Mouse (Mus musculus): ENCODE data around the gene 4930558C23Rik.
"Not testable (repeated sequence)": the region's sequence is repeated elsewhere in the genome, so short reads cannot be mapped to it uniquely, and the experiment has no call there.

DNA sequence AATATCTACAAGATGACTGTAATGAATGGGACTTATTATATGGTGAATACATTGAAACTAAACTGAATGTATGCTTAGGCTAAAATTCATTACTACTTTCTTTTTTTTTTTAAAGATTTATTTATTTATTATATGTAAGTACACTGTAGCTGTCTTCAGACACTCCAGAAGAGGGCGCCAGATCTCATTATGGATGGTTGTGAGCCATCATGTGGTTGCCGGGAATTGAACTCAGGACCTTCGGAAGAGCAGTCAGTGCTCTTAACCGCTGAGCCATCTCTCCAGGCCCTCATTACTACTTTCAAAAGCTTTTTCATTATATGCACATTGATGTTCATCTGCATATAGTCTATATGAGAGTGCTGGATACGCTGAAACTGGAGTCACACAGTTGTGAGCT lies 54.3 kb downstream of the 4930558C23Rik start:
- not testable (repeated sequence) for TF ChIP-seq CTCF, POLR2A (IDR thresholded peaks at IDR 0.05; ENCODE audit: extremely low read depth, insufficient read depth, low read length)

Data from cortical plate, adult 2 months (tissue).